Mouse (Mus musculus) myocyte (in vitro differentiated cells): ENCODE measurements around the gene Itpr1.

ENCODE experiments used
- CEBPB ChIP-seq: IDR thresholded peaks from 2 replicates; pipeline ENCODE4 v1.6.1; 2011; ENCODE audit warnings: mild to moderate bottlenecking, moderate library complexity; ENCODE audit not compliant: poor library complexity, insufficient read depth, severe bottlenecking
- E2F4 ChIP-seq: IDR thresholded peaks from one replicate; pipeline ENCODE4 v1.6.1; 2011; ENCODE audit warnings: mild to moderate bottlenecking, control low read depth, moderate library complexity; ENCODE audit not compliant: insufficient read depth
- MAX ChIP-seq: IDR thresholded peaks from one replicate; pipeline ENCODE4 v1.6.1; 2011; ENCODE audit warnings: low read depth, mild to moderate bottlenecking, control low read depth
- POLR2A ChIP-seq: IDR thresholded peaks from one replicate; pipeline ENCODE4 v1.6.1; 2011; ENCODE audit warnings: low read depth, mild to moderate bottlenecking, control low read depth, moderate library complexity; ENCODE audit not compliant: insufficient read length
- POLR2AphosphoS2 ChIP-seq: IDR thresholded peaks from one replicate; pipeline ENCODE4 v1.6.1; 2011; ENCODE audit warnings: low read depth, control low read depth; ENCODE audit not compliant: insufficient read length
- SRF ChIP-seq: IDR thresholded peaks from one replicate; pipeline ENCODE4 v1.6.1; 2011; ENCODE audit warnings: low read depth; ENCODE audit not compliant: control insufficient read depth, insufficient read length
- TCF3 ChIP-seq: IDR thresholded peaks from one replicate; pipeline ENCODE4 v1.6.1; 2011; ENCODE audit warnings: low read depth, control low read depth; ENCODE audit not compliant: insufficient read length
- USF1 ChIP-seq: IDR thresholded peaks from one replicate; pipeline ENCODE4 v1.6.1; 2011; ENCODE audit warnings: low read depth, mild to moderate bottlenecking, control low read depth, moderate library complexity

DNA sequence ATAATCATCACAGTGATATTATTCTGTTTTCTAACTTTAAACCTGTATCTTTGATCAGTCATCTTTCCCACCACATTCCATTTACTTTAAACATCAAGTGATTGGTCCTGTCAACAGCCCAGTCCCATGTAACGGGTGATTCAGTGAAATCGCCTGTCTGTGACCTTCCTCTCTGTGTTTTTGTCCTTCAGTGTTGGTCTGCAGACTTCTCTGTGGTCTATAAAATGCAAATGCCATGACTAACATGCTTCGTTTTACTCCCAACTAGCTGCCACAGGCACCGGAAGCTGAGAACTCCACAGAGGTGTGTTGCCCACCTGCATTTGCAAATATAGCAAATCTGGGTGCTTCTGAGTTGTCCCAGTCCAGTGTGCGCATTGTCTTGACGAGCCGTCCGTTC, 218.3 kb downstream of the Itpr1 start:
- TF ChIP-seq MAX: no peak
- no peak for TF ChIP-seq TCF3
- no peak for TF ChIP-seq POLR2AphosphoS2
- no peak for TF ChIP-seq POLR2A
- no peak for TF ChIP-seq SRF
- TF ChIP-seq E2F4: no peak
- no peak for TF ChIP-seq CEBPB
- TF ChIP-seq USF1: no peak
